Mouse (Mus musculus) cerebellum, adult (tissue): ENCODE measurements at regions not wholly inside any gene's neighbourhood (a gene's known extent, or its start where the extent isn't known, plus 50 kb on each side); places are given as distances from the start of the nearest gene placed in this dataset.
A peak's percentile ranks its signal among the peaks of the same experiment; 100 is the strongest.

Experiments used
- ATAC-seq: cut with Nextera tagmentation; 2 replicates; pipeline ENCODE4 v1.9.2; 2017; ENCODE audit warnings: mild to moderate bottlenecking, moderate library complexity, mixed read lengths; ENCODE audit not compliant: insufficient number of reproducible peaks, low FRiP score, low TSS enrichment

DNA sequence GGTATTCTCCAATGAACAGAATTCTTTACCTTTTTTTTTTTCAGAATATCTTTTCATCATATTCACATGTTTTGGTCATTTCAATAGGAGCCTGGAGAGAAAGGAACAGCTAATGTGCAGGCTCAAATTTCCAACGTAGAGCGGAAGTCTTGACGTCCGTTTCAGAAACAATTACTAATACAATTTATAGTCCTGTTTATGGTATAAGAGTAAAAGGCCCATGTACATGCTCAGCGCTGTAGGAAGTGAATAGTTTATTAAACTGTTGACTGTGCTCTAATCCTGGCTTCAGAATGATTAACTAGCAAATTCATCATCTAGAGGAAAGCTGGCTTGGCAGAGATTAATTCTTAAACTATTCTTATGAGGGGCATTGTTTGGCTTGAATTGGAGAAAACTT lies 142.1 kb downstream of the Pik3r1 start:
- ATAC-seq, result no peak

DNA sequence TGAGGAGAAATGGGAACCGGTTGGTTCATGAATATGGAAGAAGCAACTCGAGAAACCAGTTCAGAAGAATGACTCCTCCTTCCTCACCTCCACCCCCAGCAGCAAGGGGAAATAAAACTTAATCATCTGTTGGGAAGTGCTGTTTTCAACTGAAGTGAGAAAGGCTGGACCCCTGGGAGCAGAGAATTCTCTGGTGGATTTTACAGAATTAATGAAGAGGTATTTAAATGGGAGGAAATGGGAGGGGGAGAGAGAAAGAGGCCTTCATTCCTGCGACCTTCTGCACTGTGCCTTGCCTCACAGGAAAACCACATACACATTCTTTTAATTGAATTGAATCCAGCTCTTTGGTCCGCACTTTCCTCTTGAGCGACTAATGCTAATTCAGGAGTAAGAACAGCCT lies 143.8 kb downstream of the Pik3r1 start:
- no peak for ATAC-seq

DNA sequence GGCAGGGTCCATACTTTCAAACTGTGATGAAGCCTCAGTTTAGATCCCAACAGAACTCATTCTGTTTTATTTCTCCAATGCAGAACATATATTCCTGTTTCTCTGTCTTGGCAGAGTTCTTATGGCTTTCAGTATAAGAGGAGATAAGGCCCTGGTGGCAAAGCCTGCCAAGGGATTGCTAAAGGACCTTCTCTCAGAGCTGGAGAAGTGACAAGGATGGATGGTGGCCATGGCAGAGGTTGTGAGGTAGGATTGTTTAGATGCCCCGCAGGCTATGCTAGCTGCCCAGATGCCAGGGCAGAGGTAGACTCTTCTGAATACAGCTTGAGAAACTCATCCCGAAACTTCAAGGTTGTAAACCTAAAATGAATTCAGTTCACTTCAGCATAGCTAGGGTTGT lies 145.4 kb downstream of the Pik3r1 start:
- ATAC-seq, result no peak

DNA sequence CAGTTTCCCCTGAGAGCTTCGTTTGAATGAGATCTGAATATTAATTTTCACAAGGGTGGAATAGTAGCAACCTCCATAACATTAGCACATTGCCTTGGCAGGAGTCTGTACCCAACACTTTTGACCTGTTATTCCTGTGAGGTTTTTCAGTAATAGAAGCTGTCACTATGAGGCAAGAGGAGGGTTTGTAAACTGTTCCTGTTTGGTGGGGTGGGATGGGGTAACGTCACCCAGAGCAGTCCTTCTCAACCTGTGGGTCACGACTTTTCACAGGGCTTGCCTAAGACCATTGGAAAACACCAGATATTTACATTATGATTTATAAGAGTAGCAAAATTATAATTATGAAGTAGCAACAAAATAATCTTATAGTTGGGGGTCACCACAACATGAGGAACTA lies 147.4 kb downstream of the Pik3r1 start:
- no peak for ATAC-seq

DNA sequence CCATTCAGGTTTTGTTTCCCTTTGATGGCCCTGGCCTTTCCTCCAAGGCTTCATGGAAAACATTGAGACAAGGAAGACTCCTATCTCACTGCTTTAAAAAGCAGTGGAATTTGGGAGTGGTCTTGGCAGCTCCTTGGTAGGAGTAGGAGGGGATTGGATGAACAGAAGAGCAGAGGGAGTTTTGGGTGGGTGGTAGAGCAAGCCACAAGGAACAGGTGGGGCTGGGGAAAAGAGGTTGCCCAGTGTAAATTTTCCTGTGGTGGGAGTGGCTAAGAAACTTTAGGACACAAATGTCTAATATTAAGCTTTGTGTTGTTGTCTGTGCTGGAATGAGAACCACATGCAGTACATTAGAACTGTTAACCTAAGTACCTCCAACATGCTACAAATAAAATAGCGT lies 148.9 kb downstream of the Pik3r1 start:
- no peak for ATAC-seq

DNA sequence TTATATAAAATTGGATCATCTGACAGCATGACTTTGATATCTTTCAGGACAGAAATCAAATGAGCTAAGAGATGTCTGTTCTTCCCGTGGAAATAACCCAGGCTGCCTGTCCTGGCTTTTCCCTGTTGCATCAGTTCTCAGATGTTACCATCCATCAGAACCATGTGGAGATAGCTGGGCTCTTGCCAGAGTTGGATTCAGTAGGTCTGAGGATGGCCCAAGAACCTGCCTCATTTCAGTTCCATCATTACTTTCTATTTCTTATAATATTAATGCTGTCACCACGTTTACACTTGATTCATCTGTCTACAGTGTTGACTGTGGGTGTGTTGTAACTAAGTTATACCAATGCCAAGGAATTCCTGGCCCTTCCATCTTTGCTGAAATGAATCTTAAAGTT lies 155.2 kb downstream of the Pik3r1 start:
- ATAC-seq, result no peak

DNA sequence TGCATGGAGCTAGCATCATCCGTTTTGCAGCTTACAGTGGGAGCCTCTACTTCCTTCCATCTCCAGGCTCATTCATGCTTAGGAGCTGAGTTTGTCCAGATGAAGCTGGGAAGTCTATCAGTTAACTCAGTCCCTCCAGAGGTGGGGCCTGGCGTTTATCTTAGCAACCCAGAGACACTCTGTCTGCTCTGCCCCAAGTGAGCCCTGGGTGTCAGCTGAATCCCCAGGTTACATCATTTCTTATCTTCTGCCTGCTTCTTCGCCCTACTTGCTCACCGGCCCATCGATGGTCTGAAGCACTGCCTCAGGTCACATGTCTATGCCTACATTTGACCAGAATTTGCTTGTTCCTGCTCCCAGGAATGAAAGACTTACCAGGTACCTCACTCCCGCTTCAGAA lies 156.3 kb downstream of the Pik3r1 start:
- ATAC-seq, result no peak

DNA sequence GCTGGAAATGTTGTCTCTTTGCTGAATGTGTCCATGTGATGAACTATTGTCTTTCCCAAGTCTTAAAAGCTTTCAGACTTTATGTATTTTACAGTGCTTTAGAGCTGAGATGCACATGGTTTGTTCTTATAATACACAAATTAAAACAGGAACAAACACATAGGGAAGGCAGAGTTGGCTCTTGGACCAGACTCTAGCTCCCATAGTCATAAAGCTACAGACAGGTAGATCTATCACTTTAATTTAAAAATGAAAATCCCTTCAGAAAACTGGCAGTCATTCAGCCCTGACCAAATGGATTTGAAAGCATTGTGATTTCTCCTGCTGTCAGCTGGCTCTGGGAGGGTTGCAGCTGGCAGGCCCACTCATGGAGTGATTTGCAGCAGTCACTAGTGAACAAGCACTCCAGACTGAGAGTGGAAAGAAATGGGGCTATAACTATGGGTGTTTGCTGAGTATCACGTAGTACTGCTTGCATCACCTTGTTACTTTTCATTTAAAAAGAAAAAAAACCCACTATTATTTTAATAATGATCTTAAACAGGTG lies 161.8 kb downstream of the Pik3r1 start:
- ATAC-seq, result no peak

DNA sequence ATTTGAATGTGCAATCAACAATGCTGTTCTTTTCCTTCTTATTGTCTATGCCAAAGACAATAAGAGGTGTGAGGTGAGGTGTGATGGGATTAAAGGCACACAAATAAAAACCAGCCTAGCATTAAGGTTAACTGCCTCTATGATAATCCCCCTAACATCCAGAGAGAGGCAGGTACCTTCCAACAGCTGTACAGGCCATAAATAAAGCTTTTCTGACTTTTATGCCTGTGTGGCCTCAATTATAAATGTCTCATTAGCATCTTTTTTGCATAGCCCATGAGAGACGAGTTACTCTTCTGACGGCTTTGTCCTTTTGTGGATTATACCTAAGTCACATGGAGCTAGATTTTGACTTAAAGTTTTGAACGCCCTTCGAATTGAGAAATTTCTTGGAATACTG lies 162.3 kb downstream of the Pik3r1 start:
- no peak for ATAC-seq

DNA sequence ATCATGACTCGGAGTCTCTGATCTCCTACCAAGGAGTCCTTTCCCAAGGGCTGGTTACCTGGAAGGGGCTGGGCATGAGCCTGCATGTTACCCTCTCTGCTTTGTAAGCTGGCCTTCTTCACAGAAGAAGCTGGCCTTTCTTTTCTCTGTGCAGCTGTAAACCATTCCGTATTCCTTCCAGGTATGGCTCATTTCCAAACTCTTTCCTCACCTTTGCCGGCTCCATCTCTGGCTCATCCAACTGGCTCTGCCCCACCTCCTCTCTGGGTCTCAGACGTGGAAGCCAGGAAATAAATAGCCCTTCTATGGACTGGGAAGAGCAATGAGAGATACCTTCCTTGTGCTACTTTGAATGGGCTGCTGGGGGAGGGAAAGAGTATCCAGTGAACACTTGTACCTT lies 163.0 kb downstream of the Pik3r1 start:
- ATAC-seq, result no peak; the same call in 1 of the 2 replicates

DNA sequence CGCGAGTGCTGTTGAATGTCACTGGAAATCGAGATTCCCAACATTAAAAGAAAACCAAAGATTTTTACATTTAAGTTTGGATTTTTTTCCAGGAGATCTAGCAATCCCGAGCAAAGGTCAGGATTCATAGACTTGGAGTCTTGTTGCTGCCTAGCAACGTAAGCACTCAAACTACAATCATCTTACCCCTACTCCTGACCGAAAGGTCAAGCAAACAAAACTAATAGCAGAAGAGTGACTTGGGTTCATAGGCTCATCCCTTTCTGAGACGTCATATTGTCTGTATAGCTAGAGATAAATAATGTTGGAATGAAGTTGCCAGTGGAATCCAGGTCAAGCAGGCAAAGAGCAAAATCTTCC lies 169.9 kb downstream of the Pik3r1 start:
- ATAC-seq, result no peak

DNA sequence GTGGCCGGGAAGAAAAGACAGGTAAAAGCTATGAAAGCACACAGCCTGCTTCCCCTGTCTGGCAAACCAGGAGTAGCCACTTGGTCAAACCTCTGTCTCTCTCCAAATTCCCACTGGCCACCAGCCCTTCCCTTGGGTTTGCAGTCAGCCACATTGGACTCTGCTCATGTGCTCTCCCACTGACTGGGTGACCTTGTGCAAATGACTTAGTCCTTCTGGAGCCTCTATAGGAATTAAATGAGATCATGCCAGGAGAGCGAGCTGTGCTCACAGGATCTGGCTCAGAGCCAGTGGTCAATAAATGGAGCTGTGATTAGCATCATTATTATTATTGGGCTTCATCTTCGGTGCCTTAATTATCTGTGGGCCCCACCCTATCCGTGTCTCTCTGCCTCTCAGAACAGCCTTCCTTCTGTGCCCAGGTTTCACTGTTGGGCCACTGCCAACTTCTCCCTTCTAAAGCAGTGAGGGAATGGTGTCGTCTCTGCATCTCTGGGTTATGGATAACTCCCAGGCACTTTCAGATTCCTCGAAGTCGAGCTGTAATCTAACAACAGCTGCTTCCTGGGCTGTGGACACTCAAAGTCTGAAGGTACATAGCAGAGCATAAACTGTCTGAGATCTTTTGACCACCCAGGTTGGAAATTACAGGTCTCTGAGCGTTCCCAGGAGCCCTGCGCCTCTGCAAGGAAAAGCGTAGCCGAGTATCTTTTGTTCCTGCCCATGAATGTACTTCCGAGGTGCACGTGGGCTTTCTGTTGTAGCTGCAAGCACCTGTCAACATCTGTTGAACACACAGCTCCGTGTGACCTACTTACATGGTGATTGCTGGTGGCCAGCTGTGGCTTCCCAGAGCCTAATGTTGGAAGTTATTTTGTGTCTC lies 170.5 kb downstream of the Pik3r1 start:
- peak; percentile 75 for ATAC-seq

DNA sequence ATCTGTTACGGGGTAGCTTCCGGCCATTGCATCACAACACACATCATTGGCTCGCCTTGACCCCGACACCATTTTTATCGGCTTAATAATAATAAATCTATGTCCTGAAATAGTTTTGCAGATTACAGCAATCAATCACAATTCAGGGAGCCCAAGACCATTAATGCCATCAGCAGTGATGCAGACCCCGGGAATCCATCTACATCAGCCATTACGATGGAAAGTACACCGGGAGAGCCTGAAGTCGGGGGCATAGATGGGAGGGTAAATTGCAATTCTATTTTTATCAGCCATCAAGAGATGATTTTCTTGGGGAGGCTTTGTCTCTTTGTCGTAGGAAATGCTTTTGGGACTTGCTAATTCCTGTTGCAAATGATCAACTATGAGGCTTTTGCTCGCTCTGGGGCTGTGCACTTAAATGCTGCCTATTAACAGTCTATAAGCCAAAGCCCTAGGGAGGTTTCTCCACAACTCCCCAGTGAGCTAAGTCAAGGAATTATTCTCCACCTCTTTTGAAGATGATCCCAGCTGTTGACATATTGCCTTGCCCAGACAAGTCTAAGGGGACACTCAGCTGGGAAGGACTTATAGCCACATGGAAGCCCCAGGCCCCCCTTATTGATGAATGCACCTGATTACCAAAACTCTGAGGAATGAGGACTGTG lies 173.4 kb downstream of the Pik3r1 start:
- no peak for ATAC-seq

DNA sequence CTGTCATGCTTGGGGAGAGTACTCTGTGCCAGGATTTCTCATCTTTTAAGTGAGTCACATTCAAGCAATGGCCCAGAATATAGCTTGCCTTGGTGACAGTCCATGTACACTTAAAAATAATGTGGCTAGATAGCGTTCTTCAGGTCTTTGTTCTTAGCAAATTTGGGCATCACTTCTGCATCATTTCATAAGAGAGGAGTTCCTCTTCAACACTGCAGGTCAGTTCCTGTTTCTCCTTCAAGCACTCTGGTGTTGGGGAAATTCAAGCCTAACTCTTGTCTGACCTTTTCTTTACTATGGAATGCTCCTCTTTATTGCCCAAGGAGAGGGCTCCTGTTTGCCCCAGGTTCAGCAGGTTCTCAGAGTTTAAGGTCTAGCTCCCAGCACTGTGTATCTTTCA lies 175.7 kb downstream of the Pik3r1 start:
- no peak for ATAC-seq

DNA sequence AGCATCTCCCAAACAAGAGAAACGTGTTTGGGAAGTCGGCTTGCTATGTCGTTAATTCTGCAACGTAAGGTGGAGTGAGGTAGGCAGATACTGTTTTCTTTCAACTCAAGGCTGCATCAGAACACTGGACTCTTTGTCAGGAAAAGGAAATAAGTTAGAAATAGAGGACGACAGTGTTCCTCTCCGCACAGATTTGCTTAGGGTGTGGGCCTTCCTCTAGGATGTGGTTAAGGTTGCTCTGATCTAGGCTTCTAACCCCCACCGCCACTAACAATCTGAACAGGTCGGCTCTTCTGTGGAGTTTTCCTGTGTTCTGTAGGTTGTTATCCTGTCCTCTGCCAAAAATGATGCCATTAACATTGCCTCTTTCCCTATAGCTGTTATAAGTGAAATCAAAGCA lies 179.1 kb downstream of the Pik3r1 start:
- no peak for ATAC-seq

DNA sequence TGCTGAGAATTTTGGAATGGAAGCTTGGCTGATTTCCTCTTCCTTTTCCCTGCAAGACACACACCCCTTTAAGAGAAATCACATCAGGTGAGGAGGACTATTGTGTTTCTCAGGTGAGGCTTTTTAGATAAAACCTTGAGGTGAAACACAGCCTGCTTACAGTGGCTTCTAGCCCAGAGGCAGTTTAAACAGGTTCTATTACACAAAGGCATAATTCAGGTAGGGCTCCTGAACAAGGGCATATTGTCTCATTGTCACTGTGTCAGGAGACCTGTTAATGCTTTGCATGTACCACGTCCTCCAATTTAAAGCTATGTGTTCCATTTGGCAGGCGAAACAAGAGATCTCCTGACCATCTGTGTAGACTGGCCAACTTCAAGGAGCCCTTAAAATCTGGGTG lies 181.2 kb downstream of the Pik3r1 start:
- ATAC-seq, result no peak

DNA sequence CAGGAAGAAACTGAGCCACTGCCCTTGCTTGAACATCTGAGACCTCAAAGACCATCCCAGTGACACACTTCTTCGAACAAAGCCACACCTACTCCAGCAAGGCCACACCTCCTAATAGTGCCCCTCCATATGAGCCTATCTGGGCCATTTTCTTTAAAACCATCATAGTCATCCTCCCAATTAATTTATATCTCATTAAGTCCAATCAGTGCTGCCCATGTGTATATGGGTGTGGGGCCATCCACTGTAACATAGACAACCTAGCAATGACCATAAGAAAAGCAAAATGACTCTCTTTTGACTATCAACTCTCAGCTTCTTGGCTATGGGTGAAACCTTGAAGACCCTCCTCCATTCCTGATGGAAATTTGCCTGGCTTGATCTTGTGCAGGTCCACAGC lies 191.5 kb downstream of the Pik3r1 start:
- no peak for ATAC-seq

DNA sequence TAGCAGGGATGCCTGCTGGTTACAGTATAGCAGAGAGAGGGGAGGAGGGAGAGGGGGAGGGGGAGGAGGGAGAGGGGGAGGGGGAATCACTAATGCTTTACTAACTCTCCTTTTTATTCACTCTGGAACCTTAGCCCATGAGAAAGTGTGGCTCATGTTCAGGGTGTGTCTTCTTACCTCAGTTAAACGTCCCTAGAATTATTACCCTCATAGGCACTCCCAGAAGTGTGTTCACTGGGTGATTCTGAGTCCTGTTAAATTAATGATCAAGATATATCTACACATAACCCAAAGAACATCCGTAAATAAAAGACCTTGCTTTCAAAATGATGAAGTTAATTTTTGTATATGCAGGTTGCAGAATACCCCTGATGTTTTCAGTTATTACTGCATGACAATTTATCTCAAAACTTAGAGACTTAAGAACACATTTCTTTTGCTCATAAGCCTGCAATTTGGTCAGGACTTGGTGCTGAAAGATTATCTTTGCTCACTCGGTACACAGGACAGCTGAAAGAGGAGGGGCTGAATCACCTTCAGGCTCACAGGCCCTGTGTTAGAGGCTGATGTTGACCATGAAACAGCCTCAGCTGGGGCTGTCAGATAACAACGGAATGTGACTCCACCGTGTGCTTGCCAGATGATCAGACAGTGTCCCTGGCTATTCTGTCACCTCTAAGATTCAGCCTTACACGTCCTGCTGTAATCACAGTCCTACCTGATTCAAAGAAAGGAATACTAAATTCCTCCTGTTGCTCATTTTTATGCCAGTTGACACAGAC lies 195.0 kb downstream of the Pik3r1 start:
- ATAC-seq, result no peak

DNA sequence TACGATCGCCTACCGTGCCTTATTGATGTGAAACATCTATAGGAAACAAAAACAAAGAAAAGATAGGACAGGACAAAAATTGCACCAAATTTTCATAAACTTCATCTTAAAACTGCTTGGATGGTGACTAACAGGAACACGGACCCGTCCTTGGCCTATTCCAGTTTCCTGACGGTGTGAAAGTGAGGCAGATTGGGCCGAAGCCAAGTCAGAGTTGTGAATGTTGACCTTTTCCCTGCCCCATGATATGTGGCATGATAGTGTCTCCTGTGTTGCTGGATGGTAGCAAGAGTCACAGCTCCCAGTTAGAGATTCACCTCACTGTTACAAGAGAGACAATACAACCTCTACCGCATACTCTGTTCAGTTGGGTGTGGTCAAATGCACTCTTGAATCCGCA lies 195.8 kb downstream of the Pik3r1 start:
- no peak for ATAC-seq

DNA sequence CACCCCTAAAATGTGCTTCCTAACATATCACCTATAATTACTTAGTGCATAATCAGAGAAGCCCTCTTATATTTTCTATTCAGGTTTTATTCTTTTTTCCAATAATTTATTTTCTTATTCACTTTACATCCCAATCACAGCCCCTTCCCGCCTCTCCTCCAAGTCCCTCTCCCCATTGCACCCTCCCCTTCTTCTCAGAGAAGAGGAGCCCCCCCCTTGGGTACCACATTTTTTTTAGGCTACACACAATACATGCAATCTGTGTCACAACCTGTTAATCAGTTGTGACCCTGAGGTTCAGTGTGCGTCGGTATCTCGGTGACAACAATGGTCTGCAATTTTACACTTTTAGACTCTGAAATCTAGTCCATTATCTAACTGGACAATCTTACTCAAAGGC lies 198.0 kb downstream of the Pik3r1 start:
- ATAC-seq, result no peak

DNA sequence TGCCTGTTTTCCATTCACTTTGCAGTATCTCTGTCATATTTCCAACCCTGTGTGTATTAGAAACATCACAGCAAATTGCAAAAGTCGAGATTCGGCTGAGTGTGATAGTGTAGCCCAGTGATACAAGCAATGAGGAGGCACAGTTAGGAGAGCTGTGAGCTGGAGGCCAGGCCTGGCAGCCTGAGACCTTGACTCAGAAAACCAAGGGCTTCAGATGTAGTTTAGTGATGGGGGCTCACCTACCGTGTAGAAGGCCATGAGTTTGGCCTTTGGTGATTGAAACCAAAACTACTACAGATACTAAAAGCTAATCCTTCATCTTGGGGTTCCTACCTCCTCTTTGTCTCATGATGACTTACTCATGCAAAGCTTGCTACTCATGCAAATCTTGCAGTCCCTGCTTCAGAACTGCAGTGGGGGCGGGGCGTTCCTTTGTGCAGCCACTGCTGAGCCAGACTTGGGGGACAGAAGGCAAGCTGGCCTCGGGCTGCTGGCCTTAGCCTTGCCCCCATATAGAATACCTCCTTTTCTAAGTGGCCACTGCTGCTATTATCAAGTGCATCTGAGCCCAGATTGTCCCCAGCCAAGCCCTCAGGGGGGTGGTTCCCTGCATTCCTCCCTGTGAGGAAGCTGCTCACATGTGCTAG lies 198.9 kb downstream of the Pik3r1 start:
- no peak for ATAC-seq
